Mouse (Mus musculus) lung, adult 2 months (tissue): ENCODE measurements at regions not wholly inside any gene's neighbourhood (a gene's known extent, or its start where the extent isn't known, plus 50 kb on each side); places are given as distances from the start of the nearest gene placed in this dataset.
"Not testable (repeated sequence)": the region's sequence is repeated elsewhere in the genome, so short reads cannot be mapped to it uniquely, and the experiment has no call there.

Experiments used
- DNase-seq: peaks from one replicate; pipeline ENCODE4 v3.0.0; 2022
- H3K4me1 ChIP-seq: fragments of 200-500 bp; 2 replicates; pipeline ENCODE4 v1.6.1; 2011; ENCODE audit warnings: low read length; ENCODE audit not compliant: control insufficient read depth, insufficient read depth
- H3K4me3 ChIP-seq: fragments of 200-500 bp; replicated peaks from 2 replicates; pipeline ENCODE3; 2011; ENCODE audit warnings: low read depth, mild to moderate bottlenecking, control low read depth, low read length; ENCODE audit errors: extremely low read depth
- CTCF ChIP-seq: fragments of 200-500 bp; IDR thresholded peaks from 2 replicates; pipeline ENCODE4 v1.5.1; 2011; ENCODE audit warnings: mild to moderate bottlenecking, low read length, control low read depth; ENCODE audit not compliant: insufficient read depth
- POLR2A ChIP-seq: fragments of 200-500 bp; IDR thresholded peaks from 2 replicates; pipeline ENCODE4 v1.6.1; 2011; ENCODE audit warnings: low read depth, mild to moderate bottlenecking, control low read depth, low read length, borderline replicate concordance; ENCODE audit errors: extremely low read depth
- whole genome bisulfite sequencing: fragments of 180-500 bp; shearing (Covaris S2); methylation state at CpG from one replicate; pipeline ENCODE4 v1.1.7; 2018; 5-methylcytosine and 5-hydroxymethylcytosine counted together

GRCm38 (mm10) chr13:5347503-5348469 lies 513.5 kb upstream of the Klf6 start:
- Histone ChIP-seq H3K4me3 (no peak overlapping the region), H3K4me1 (no peaks in the 10 kb centered on the region)
- WGBS = 52% methylated on average over 6 of the region's 6 CpGs
- peak; percentile 5 for DNase-seq
- TF ChIP-seq CTCF = no peak
- TF ChIP-seq POLR2A = no peak

GRCm38 (mm10) chr13:5367058-5367797 lies 494.1 kb upstream of the Klf6 start:
- Histone ChIP-seq H3K4me1 (no peaks in the 10 kb centered on the region), H3K4me3 (no peak overlapping the region)
- no peak for DNase-seq
- WGBS = 86% methylated on average over 7 of the region's 7 CpGs
- TF ChIP-seq CTCF (no peak), POLR2A (no peak)

DNA sequence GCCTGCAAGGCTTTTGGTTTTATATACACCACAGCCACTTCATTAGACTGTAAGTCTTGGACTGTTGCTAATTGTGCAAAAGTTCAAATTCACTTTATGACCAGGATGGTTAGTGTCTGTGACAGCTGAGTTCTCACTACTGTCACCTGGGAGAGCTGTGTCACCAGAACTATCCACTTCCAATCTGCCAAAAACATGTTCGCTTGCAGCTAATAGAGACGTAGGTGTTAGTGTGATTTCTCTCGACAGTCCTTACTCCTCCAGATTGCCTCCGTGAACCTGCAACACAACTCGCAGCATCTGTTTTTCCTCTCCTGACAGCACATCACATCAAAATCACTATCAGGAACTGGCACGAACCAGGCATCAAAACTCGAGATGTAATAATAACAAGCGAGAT lies 491.3 kb upstream of the Klf6 start:
- TF ChIP-seq CTCF (no peak), POLR2A (no peak)
- H3K4me3 ChIP-seq = no peak overlapping the region
- 65% methylated on average over 8 of the region's 8 CpGs for WGBS
- H3K4me1 ChIP-seq = no peaks in the 10 kb centered on the region
- DNase-seq = peak; percentile 4

GRCm38 (mm10) chr13:5373191-5373590 lies 488.1 kb upstream of the Klf6 start:
- DNase-seq = no peak
- TF ChIP-seq POLR2A (no peak), CTCF (no peak)
- Histone ChIP-seq H3K4me3 (no peak overlapping the region), H3K4me1 (no peaks in the 10 kb centered on the region)

GRCm38 (mm10) chr13:5408226-5408804 lies 453.0 kb upstream of the Klf6 start:
- DNase-seq = no peak
- 76% methylated on average over 4 of the region's 4 CpGs for WGBS
- Histone ChIP-seq H3K4me1 (no peaks in the 10 kb centered on the region), H3K4me3 (no peak overlapping the region)
- no peak for TF ChIP-seq POLR2A
- TF ChIP-seq CTCF = no peak

DNA sequence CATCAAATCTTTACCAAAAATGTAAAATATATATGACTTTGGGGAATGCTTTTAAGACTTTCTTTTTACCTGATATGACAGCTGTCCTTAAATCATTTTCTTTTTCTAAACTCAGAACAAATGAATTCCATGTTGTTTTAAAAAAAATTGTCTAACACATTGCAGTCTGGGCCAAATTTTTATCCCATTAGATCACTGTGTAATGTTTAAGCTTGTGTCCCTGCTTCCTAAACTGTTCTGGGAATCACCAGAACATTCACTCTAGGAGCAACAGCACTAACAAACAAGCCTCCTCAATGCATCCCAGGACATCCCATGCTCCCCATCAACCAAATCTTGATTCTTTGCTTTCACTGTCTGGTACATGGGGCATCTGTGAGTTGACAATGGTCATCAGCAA lies 449.2 kb upstream of the Klf6 start:
- Histone ChIP-seq H3K4me3 (no peak overlapping the region), H3K4me1 (no peaks in the 10 kb centered on the region)
- no peak for DNase-seq
- TF ChIP-seq CTCF = no peak
- no peak for TF ChIP-seq POLR2A

DNA sequence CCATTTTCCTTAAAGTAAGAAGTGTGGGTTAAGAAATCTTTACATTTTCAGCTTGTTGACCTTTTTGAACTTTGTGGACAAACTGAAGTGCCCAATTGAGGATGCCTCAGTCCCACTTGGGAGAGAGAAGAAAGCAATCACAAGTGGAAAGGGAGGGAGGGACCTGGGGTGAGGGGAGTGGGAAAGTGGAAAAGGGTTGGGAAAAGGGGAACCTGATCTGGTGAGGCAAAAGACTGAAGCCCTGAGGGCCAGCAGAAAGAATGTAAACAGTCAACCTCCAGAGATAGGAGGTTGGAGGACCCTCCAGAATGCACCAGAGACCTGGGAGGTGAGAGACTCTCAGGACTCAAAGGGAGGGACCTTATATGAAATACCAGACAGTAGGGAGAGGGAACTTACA lies 448.3 kb upstream of the Klf6 start:
- not testable (repeated sequence) for H3K4me3 ChIP-seq, H3K4me1 ChIP-seq, DNase-seq

DNA sequence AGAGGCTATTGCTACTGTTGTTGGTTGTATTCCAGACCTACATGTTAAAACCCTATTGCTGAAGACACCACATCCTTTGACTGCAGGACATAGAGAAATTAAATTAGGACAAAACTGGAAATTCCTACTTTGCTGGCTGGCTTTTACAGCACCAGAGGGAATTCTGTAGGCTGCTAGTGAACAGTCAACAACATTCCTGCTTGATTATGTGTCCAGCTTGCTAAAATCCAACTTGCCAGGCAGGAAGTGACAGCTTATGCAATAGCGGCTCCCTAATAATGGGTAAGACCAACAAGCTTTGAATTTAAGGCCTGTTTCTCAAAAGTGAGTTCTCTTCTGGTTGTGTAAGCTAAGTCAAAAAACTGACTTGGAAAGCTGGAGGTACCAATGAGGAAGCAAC lies 437.2 kb upstream of the Klf6 start:
- no peak overlapping the region for H3K4me3 ChIP-seq
- 29% methylated on average over 1 of the region's 1 CpGs for WGBS
- no peak for TF ChIP-seq POLR2A
- no peak for TF ChIP-seq CTCF
- DNase-seq = no peak
- no peaks in the 10 kb centered on the region; the same call in 1 of the 2 replicates for H3K4me1 ChIP-seq

DNA sequence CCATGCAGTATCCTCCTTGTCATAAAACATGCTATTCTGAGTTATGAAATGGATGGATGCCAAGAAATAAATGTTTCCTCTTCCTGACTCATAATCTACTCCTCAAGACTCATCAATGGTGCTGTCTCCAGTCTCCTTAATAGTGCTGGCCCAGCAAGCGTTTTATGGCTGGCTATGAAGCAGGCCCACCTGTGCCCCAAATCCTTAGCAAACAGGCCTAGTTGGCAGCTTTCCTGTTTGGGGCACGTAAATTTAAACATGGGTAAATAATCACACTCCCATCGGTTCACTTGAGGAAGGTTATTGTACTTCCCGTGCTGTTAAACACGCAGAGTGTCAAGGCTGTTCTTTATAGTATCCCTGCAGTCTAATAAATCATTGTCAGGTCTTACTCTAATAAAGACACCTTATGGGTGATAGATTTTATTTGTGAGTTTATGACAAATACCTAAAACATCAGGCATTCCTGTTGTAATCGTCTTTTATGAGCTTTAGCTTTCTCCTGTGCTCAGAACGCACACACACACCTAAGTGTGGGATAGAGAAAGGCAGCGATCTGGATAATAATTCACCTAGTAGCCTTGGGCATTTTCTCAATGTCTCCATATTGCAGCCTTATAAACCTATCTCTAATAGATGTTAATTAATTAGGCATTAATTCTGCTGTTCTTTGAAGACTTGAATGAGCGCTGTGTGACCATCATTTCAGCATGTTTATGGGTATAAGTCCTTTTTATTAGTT lies 435.6 kb upstream of the Klf6 start:
- DNase-seq = no peak
- TF ChIP-seq CTCF (no peak), POLR2A (no peak)
- no peaks in the 10 kb centered on the region; the same call in 1 of the 2 replicates for H3K4me1 ChIP-seq
- WGBS = 62% methylated on average over 9 of the region's 9 CpGs
- H3K4me3 ChIP-seq = no peak overlapping the region
